Mouse (Mus musculus): ENCODE data around the gene Cwf19l1.

Cwf19l1 gene

DNA sequence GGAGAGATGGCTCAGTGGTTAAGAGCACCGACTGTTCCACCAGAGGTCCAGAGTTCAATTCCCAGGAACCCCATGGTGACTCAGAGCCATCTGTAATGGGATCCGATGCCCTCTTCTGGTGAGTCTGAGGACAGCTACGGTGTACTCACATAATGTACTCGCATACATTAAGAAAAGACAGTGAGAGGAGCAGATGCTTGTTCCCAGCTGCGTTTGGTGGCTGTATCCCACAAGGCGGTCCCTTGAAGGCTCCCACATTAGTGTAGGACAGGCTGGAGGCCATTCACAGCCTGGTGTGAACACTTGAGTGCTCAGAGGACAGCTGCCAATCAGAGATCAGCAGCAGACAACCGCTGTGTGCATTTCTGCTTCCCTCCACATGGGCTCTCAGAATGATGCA is 24.0 kb downstream of the Cwf19l1 start:
- DNase-seq (ENCODE audit: low spot score), result no peak

DNA sequence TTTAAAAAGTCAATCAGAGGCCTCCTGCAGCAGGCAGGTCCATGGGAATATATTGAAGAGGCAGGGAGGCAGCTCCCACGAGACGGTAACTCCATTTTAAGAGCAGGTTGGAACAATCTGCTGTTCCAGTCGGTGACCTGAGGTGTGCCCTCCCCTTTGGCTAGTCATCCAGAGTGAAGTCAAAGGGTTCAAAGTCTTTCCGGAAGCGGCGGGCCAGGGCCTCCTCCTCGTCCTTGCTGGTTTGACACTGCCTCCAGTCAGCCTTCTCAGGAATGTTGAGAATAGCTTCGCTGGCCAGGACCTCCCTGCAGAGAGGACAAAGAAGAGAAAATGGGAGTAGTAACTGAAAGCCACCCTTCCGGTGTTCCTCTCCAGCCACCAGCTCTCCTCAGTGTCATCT is 25.3 kb downstream of the Cwf19l1 start:
- no peak for DNase-seq (ENCODE audit: low spot score)

DNA sequence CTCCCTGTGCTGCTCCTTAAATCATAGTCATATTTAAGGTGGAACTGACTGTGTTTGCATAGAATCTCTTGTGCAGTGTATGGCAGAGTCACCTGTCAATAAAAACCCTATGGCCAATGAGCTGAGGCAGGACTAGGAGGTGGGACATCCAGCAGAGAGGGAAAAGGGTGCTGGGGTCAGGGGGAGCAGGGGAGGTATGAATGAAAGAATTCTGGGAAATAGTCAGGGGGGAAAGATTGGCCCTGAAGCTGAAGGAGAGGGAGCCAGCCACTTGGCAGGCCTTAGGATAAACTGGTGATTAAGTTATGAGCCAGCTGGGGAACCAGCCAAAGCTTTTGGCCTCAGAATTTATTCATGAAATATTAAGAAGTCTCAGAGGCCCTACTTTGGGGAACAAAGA is 26.7 kb downstream of the Cwf19l1 start:
- DNase-seq (ENCODE audit: low spot score), result no peak

DNA sequence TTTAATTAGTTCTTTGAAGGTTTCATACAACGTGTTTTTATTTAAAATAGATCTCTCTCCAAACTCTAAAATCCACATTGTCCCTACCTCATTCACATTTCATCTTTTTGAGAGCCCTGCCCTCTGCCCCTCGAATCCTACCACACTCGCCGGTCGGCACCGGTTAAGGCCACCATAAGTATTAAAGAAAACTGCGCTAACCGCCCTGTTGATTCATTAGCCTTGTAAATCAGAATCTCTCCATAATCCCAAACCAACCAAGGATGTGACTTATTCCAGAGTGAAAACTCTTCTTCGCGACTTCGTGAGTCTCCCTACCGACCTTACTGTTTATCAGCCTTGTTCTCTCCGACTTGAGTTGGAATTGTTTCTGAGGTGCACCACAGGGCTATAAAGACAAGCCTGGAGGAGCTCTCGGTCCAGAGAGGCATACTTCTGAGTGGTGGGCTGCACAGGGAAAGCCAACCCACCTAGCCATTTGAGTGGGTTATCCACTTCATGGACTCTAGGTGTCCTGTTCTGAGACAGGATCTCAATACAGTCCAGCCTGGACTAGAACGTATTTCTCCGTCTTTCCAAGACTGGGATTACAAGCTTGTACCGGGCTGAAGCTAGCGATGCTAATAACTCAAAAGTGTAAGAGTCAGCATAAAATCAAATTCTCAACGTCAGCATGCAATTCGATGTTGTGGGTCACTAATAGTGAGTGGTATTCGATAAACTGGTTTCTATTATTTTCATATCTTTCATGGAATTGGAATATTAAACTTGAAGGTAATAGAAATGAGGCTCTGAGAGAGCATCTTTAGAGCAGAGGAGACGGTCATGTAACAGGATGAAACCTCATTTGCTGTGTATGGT is 27.8 kb downstream of the Cwf19l1 start:
- no peak for DNase-seq (ENCODE audit: low spot score)

DNA sequence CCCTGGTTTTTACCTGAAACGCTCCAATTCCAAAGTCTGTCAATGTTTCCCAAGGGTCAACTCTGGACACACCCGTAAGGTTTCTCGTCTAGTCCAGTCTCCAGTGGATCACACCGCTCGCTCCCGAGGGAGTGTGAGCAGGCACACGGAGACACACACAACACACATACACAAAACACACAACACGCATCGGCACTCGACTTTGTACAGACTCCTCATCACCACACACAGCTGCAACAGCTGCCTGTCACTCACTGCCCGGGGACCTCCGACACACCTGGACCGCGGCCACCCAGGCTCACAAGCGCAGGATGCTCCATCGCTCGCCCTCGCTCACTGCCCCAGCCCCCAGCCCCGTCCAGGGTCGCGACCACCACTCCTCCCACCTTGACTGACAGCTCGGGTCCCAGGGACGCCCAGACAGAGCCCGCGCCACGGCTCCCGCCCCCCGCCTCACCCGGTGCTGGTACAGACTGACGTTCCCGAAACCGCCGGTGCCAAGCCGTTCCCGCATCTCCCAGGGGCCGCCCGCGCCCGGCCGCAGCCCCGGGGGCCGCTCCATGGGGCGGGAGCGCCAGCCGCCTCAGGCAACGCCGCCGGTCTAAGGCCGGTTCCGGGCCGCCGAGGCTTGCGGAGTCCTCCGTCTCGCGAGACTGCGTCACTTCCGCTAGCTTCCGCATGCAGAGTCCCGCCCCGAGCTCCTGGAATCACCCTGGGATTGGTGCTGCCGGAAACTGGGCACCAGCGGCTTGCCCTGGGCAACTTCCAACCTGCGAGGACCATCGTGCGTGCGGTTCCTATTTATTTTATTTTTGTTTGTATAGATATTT is 28.6 kb downstream of the Cwf19l1 start, which contains the start of gene Chuk:
TSS of gene Chuk (minus strand) at position 650 of the 830 bp plus-strand sequence.
- DNase-seq (ENCODE audit: low spot score), result peak; percentile 94

DNA sequence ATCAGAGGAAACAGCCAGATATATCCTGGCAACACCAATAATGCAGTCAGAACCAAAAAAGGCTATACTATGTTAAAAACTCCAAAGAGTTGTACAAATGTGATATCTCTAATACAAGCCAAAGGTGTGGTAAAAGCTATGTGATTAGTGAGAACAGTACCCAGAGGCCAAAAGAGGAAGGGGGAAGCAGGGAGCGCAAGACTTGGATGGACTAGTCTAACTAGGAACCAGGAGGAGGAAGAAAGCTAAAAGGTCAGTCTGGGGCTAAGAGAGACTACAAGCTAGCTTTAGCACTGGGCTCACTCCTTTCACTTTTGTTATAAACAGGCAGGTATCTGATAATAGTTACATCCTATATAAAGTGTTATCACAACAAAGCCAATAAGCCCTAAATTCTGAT is 31.3 kb downstream of the Cwf19l1 start:
- DNase-seq (ENCODE audit: low spot score), result no peak

DNA sequence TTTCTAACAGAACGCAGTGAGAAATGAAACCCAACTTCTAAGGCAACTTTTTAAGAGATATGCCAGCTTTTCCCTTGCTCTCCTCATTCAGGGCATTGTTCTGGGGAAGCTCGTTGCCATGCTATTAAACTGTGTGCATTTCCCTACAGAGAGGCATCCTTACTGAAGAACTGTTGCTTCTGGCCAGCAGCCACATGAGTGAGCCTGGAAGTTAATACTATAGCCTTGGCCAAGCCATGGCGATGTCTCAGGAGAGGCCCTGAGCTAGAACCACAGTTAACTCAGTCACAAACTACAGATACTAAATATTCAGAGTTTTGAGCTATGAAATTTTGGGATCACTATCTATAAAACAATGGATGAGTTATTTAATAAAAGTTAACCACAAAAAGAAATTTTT is 32.7 kb downstream of the Cwf19l1 start:
- no peak for DNase-seq (ENCODE audit: low spot score)

DNA sequence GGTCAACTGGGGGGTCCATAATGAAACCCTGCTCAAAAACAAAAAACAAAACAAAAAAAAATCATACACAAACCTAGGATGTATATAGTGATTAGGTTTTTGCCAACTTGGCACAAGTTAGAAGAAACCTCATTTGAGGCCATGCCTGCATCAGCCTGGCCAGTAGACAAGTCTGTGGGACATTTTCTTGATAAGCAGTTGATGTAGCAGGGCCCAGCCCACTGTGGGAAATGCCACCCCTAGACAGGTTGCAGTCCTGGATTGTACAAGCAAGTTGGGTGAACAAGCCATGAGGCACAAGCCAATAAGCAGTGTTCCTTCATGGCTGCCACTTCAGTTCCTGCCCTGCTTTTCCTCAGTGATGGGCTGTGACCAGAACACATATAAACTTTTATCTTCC is 34.8 kb downstream of the Cwf19l1 start:
- DNase-seq (ENCODE audit: low spot score), result no peak

DNA sequence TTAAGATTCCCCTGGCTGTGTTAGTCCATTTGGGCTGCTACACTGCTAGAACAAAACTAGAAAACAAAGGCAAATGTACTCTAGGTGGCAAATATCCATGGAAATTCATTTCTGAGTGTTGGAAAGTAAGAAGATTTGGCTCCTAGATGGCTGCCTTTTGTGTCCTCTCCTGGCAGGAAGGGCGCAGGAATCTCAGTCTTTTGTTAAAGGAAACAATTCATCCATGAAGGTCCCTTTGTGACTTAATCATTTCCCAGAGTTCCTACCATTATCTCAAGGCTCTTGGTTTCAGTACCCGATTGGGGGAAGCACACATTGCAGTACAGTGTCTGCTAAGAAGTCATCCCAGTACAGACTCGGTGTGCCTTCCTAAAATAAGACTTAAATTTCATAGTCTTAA is 49.4 kb downstream of the Cwf19l1 start:
- DNase-seq (ENCODE audit: low spot score), result no peak

DNA sequence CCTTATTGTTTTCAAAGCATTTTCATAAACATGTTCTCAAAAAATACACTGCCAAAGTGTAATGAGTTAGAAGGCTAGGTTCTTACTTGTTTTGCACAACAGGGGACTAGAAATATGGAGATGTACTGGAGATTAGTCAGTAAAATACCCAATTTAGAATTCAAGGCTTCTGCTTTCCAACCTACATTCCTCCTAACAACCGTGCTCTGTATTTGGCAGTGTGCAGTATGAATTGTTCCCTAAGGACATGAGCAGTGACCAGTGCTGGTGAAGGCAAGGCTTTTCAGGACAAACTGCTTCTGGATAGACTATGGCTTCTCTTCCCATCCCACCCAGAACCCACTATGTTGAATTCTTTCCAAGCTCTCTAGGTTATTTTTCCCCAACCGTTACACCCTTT is 54.8 kb downstream of the Cwf19l1 start:
- no peak for DNase-seq (ENCODE audit: low spot score)

DNA sequence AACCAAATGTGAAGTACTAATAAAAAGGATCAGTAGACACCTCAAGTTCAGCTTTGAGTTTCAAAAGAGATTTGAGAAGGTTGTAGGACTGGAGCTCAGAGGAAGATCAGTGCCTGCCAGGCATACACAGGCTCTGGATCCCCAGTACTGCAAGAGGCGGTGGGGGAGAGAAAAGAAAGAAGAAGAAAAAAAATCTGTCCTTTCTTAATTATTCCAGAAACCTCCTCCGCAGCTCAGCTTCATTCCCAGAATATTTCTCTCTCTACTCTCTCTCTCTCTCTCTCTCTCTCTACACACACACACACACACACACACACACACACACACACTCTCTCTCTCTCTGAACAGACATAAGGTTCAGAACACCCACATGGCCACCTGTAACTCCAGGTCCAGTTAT is 55.7 kb downstream of the Cwf19l1 start:
- DNase-seq (ENCODE audit: low spot score), result no peak

DNA sequence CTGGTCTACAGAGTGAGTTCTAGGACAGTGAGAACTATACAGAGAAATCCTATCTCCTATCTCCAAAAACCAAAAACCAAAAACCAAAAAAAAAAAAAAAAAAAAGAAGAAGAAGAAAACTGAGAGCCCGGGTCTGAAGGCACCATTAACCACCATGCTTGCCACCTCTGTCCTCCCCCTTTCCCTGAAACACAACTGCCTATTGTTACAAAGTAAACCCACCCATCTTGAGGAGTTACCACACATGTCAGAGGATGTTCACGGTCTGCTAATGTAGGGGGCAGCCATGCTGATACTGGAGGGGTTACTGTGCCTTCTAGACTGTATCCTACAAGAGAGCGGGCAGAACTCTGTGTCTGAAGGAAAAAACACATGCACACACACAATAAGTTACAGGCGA is 58.7 kb downstream of the Cwf19l1 start:
- DNase-seq (ENCODE audit: low spot score), result no peak

DNA sequence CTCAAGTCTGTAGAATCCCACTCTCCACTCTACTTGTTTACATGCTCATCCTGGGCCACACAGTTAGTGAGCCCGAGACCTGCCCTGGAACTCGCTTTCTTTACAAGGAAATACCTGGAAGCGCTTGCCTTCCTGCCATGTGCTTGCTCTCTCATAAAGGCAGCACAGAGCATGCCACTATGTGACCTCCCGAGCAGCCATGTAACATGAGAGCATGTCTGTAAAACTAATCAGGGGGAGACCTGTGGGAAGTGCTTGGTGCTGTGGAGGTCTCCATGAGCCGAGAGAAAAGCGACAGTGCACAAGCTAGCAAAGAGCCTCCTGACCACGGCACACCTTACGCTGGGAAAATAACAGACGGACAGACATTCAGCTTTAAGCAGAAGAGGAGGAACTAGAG is 59.2 kb downstream of the Cwf19l1 start:
- no peak for DNase-seq (ENCODE audit: low spot score)

DNA sequence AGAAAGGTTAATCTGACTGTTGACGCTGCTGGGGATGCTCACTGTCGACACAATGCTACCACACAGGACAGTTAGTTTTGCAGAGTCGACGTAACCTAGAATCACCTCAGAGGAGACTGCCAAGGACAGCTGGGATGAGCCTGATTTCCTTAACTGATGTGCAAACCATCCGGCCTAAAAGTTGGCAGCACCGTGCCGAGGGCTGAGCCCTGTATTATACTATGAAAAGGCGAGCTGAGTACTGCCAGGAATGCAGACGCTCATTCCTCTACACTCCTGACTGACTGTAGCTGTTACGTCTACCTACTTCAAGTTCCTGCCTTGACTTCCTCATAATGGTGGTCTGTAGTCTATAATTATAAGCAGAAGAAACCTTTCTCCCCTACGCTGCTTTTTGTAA is 60.7 kb downstream of the Cwf19l1 start:
- no peak for DNase-seq (ENCODE audit: low spot score)

DNA sequence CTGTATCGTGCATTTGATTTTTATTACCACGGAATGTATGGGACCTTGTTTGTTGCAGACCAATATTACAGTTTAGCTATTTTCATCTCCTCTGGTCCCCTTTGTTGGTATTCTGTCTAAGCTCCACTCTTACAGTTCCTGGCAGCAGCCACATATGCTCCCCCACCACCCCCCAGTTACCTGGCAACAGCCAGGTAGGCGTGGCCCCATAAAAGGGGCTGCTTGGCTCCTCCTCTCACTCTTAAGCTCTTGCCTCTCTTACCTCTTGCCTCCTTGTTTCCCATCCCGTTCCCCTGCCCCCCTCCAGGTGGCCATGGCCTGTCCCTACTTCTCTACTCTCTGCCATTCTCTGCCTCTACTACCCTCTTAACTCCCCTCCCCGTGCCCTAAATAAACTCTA is 64.5 kb downstream of the Cwf19l1 start:
- no peak for DNase-seq (ENCODE audit: low spot score)

DNA sequence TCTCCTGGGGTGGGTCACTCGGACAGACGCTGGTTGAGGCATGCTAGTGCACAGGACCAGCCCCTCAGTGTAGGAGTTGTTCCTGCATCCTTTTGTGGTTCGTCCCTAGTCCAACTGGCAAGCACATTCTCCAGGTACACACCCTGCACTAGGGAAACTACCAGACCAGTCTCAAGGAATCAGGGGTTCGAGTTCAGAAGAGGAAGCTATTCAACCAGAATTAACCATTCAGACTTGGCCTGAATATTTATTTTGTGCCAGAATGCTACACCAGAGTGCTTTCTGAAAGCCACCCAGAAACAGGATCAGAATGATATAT is 65.8 kb downstream of the Cwf19l1 start:
- DNase-seq (ENCODE audit: low spot score), result no peak

DNA sequence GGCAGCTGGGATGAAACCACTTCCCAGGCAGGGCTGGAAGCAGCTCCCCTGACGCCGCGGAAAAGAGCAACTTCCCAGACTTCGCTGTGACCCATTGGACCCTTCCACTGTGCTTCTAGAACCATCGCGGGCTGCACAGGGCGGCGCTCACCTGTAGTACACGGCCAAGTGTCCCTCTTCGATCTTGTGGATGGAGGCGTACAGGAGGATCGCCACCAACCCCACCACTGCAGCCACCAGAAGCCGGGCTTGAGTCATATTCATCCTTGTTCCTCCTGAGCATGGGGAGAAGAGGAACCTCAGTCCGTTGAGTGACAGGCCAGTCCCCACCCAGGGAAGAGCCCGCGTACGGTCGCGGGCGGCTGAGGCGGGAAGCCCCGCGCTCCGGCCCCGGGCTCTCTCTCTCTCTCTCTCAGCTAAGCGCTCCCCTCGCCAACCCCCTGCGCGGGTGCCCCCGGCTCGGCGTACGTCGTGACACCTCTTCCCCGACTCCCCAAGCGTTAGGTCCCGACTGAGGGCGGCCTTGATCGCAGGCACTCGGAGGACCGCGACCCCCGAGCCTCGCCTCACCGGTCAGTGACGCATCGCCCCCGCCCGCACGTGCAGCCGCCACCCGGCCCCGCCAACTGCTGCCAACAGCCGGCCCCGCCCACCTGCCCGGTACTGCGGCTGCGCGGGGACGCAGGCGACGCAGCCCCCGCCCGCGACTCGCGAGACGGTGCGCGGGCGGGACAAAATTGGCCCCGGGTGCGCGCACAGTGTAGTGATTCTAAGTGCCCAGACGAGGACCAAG is 66.4 kb downstream of the Cwf19l1 start, which contains the start of gene Erlin1:
TSS of gene Erlin1 (minus strand) at position 665 of the 793 bp plus-strand sequence.
- DNase-seq (ENCODE audit: low spot score), result peak; percentile 86

DNA sequence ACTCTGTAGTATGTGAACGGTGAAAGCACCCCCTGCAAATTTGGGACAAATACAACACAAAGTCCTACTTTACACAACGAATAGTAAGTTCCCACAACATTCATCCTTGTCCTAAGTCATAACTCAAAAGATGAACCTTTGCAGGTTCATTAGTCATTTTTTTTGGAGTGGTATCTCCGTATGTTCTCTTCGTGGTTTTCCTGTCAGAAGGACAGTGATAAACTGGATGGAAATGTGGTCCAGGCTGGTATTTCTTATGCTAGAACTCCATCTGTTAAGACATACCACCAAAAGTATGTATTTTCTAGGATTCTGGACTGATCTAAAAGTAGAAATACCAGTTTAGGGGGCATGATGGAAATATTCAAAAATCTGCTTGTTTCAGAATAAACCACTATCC is 67.4 kb downstream of the Cwf19l1 start:
- DNase-seq (ENCODE audit: low spot score), result no peak

DNA sequence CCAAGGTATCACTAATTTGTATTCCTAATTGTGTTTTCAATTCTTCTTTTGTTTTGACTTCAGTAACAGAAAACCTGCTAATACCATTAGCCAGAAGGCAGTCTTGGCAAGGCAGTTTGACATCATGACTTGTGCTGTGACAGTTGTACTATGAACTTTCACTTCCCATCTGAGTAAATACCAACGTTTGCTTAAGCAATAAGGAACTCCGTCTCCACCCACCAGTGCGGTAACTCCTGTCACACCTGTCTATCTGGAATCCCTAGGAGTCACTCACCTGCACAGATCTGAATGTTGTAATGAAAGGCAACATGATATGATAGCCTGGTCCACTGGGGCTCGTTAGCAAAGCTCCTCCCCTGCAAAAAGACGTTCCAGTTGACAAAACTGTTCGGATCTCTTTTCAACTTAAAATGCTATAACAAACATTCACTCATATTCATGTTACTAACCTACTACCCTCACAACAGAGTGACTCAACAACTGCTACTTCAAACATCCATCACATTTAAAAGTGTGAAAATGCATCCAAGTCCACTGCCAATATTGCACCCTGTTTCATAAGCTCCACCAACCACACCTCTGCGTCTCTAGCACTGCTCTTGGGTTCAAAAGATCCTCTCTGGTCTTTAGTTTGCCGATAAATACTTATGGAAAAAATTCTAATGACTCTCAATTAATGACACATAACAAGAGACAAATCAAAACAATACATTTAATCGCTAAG is 68.2 kb downstream of the Cwf19l1 start:
- DNase-seq (ENCODE audit: low spot score), result no peak

DNA sequence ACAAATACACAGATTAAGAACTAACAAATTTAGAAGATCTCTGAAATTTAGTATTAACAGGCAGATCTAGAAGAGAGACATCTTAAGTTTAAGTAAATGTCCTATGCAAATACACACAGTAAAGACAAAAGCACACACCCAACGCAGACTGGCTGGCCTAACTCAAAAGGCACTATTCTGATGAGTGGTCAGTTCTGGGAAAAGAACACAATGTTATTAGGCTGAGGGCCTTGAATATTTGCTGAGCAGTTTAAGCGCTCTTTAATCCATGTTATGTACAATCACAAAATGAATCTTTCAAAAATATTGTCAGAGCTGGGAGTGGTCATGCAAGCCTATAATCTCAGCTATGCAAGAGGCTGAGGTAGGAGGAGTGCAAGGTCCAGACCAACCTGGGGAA is 70.9 kb downstream of the Cwf19l1 start:
- DNase-seq (ENCODE audit: low spot score), result no peak

DNA sequence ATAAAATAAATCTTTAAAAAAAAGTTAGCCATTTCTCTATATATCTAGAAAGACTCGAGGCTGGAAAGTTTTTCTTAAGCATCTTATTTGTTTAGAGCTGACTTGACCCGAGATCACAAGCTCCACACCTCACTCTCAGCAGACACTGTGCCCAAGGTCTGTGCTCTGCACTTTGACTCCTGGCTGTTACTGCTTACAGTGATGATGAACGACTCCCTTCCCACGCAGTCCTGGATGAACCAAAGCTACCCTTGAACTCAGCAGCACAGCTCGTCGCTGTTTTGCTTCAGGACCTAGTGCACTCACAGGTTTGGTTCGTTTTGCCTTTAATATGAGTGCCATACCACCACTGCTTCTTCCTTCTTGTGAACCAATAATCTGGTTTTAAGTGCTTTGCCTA is 71.9 kb downstream of the Cwf19l1 start:
- DNase-seq (ENCODE audit: low spot score), result no peak

DNA sequence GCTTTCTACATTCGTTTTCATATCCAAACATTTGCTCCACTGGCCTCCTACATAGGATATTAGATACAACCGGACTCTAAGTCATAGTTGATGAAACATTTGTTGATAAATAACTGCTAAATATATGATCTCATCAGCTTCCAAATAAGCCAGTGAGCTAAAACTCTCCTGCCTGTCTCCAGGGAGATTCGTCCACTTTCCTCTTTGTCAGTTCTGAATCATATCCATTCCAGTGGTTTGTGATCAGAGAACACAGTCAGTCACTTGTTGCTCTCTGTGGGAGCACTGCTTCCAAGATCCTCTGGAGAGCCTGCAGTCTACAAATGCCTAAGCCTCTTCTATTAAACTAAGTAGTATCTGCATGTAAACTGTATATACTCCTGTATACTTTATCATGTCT is 75.5 kb downstream of the Cwf19l1 start:
- no peak for DNase-seq (ENCODE audit: low spot score)
